Mouse (Mus musculus) heart, postnatal 25 days (tissue): Measurements from ENCODE around the gene Gnas. TPM values are rescaled to one million over a fixed set of nuclear protein-coding genes. Genes with fewer than 3 reads are reported as not detected.
"Not testable (repeated sequence)": the region's sequence is repeated elsewhere in the genome, so short reads cannot be mapped to it uniquely, and the experiment has no call there.

ENCODE experiments used
- DNase-seq: peaks from one replicate; pipeline ENCODE4 v3.0.0; 2022; ENCODE audit warnings: low spot score
- intact Hi-C: fragments of 180-260 bp; cut with DNase I; formaldehyde crosslinking; loops from one replicate; pipeline ENCODE4 v1.15.1; 2025
- microRNA-seq: library from miRNA; unstranded; fragments of <30 nt; microRNA quantifications from one replicate; pipeline ENCODE4 v1.2.0, GENCODE M21; 2022
- total RNA-seq, 2 experiments: library from RNA; stranded (reverse); gene quantifications; 2 replicates each; pipeline ENCODE4 v1.2.3; 2021

The Gnas gene
- total RNA-seq, 2 experiments from 2014 or later: 1,170 to 1,213 TPM

GRCm38 (mm10) chr2:174343566-174343965, 59.4 kb downstream of the Gnas start:
- no peak for DNase-seq
- intact Hi-C loops: no loop called here

DNA sequence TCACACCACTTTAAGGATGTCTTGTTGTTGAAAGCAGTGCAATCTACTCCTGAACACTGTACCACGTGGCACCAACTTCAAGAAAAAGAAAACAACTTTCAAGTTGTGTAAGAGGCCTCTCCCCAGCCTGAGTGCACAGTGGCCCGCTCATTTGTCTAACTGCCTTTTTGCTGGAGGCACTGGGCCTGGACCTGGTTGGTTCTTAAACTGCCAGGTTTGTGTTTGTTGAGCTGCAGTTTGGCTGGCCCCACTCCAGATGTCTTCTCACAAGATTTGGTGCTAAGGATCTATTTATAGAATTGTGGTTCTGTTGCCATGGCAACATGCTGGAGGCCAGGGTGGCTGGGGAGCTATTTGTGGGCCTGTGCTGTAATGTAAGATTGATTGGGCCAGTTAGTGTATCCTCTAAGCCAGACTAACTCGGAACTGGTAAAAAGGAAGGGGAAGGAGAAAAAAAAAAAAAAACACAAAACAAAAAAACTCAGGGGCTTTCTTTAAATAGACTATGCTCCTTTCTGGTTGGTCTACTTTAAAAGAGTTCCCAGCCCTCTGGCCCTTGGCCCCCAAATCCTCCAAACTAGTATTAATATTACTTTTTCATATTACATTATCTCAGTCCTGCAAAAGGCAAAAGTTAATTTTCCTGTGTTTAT, 60.0 kb downstream of the Gnas start:
- intact Hi-C loops: loop anchor here (2.0 kb wide), 1 partner anchor 13 kb away; no protein-coding TSS in a partner anchor
- DNase-seq: peak; percentile 75

GRCm38 (mm10) chr2:174344996-174345395, 60.9 kb downstream of the Gnas start:
- DNase-seq: no peak

DNA sequence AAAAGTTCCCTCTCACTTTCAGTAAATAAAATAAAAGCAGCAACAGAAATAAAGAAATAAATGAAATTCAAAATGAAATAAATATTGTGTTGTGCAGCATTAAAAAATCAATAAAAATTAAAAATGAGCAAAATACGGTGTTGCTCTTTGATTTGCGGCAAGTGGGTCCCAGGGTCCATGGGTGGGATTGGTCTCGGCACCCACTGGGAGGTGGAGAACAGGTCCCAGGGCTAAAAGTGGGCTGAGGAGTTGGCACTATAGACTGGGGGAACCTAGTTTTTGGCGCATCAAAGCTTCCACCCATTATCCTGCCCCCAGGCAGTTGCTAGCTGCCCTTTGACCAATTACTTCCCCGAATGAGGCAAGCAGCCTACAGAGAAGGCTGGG, 62.5 kb downstream of the Gnas start, which contains the start of gene Gm20721:
Gene Gm20721, minus strand, starts transcription at position 101 of the 387 bp plus-strand sequence.
- intact Hi-C loops: no loop called here
- DNase-seq: no peak

More at GRCm38 (mm10) chr2:174344996-174345395, 60.9 kb downstream of the Gnas start:
- intact Hi-C loops: loop anchor here (2.0 kb wide), 1 partner anchor 14 kb away; no protein-coding TSS in a partner anchor

- intact Hi-C loops, DNase-seq: not testable (repeated sequence)
Measured at GRCm38 (mm10) chr2:174346999-174347668, 63.0 kb downstream of the Gnas start.

DNA sequence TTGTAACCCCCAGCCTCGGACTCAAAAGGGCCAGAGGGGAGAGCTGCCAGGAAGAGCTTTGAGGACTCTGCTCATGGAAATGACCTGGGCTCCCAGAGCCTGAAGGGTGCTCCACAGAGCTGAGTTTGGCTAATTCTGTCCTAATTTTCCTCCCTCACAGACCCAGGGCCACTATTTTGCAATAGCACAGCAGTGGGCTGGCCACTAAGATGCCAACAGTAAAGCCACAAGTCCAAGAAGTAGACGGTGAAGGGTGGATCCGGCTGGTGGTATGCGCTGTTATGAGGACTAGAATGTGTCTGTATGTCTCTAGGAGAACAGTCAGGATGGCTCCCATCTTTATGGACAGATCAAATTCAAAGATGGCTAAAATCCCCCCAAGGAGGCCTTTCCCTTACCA, 74.4 kb downstream of the Gnas start:
- no peak for DNase-seq
- intact Hi-C loops: no loop called here

DNA sequence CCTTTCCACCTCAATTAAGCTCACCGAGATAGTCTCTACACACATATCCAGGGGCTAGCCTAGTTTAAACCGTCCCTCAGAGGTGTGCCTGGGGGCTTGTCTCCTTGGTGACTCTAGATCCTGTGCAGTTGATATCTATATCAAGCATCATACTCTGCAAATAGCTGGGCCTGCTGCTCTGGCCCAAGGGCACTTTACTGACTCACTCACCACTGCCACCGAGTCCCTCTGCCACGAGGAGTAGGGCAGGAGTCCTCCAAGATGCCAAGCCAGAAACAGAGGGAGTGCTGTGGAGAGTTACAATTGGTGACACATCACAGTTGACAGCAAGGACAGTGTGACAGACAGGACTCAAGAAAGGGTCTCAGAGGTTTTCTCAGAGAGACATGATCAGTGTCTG, 75.5 kb downstream of the Gnas start:
- intact Hi-C loops: no loop called here
- DNase-seq: no peak

- intact Hi-C loops: no loop called here
- DNase-seq: no peak
Measured at GRCm38 (mm10) chr2:174366571-174366970, 82.5 kb downstream of the Gnas start.

GRCm38 (mm10) chr2:174381021-174381420, 96.9 kb downstream of the Gnas start:
- intact Hi-C loops: no loop called here
- no peak for DNase-seq

DNA sequence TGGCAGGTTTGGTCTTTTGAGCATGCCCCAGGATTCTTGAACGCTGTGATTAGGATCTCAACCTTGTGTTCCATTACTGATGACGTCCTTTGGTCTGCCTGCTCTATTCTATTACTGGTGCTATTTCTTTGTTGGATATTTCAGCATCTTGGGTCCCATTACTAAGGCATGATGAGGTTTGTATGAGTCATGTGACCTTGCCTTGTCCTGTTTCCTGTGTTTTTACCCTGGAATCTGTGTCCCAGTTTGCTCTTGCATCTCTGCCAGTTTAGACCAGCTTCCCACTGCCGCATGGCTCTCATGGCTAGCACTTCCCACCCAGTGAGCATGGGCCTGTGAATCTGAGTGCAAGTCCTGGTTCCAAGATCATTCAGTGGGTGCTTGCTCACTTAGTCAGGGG, 107.8 kb downstream of the Gnas start:
- intact Hi-C loops: no loop called here
- no peak for DNase-seq

DNA sequence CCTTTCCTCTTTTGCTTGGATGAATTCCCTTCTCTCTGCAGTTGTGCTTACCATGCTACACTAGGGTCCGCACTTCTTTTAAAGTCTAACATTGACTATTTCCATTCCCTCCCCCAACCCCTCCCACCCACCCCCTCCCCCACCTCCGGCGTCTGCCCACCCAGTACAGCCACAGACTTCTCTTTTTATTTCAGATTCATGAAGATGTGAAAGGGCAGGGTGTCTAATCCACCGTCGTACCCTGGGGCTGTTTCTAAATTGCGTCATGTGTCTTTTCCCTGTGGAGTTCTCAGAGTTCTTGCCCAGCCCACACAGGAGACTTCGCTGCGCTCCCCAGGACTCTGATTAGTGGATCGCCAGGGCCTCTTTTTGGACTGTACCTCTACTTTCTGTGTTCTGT, 108.4 kb downstream of the Gnas start:
- intact Hi-C loops: no loop called here
- DNase-seq: no peak

- no peak for DNase-seq
- intact Hi-C loops: no loop called here
Measured at GRCm38 (mm10) chr2:174393383-174393782, 109.3 kb downstream of the Gnas start.

Small RNA genes within 50 kb of the gene (microRNA-seq; reads per million reads assigned to microRNA genes)
- gene Gm27591 (not detected), gene Mir296 (45.0 reads per million, percentile 48 among the genes with 10 or more reads in this experiment), gene Mir298 (465 reads per million, percentile 75 among the genes with 10 or more reads in this experiment)

Other genes with a start within 250 kb of the Gnas start
- 10 to 100 TPM; 21.6 to 22.3 TPM for gene Stx16, start 208.0 kb upstream of the Gnas start, total RNA-seq
- gene Npepl1, start 174.0 kb upstream of the Gnas start, total RNA-seq: 10 to 100 TPM; 58.0 to 62.0 TPM
- 1 to 10 TPM; 1.6 to 2.2 TPM for gene Gm20721, start 62.4 kb downstream of the Gnas start, total RNA-seq
- gene Nelfcd, start 131.5 kb downstream of the Gnas start, total RNA-seq: 10 to 100 TPM; 29.0 to 30.1 TPM
- gene Ctsz, start 154.7 kb downstream of the Gnas start, total RNA-seq: 10 to 100 TPM; 29.8 to 30.8 TPM
- 1 to 10 TPM; 3.0 to 5.8 TPM for gene Tubb1, start 166.4 kb downstream of the Gnas start, total RNA-seq
- 1,000 to 10,000 TPM; 1,566 to 1,609 TPM for gene Atp5e, start 179.8 kb downstream of the Gnas start, total RNA-seq
- gene Prelid3b, start 188.8 kb downstream of the Gnas start, total RNA-seq: 10 to 100 TPM; 65.1 to 68.1 TPM